Mouse (Mus musculus) central nervous system, embryonic 18 days (tissue): Measurements from ENCODE around the gene Gdpgp1. TPM values are rescaled to one million over a fixed set of nuclear protein-coding genes. Genes with fewer than 3 reads are reported as not detected.

Experiments used
- polyA plus RNA-seq: library from polyadenylated mRNA; depleted of rRNA; stranded (reverse); fragments of >200 nt; gene quantifications from 2 replicates; pipeline ENCODE4 v1.2.3, GENCODE M21; 2012; rRNA removed

Gene Gdpgp1
- 2.0 and 2.3 TPM in 2 replicates for polyA plus RNA-seq

GRCm38 (mm10) chr7:80232489-80233029 is at the start of gene Gdpgp1, which contains the start of gene Cib1:
Gdpgp1 (plus strand) TSS chr7:80232865.
Cib1 (minus strand) TSS chr7:80232813.

GRCm38 (mm10) chr7:80186531-80187296 is 46.0 kb upstream of the Gdpgp1 start, which contains the start of gene Sema4b:
Sema4b (plus strand) TSS chr7:80186841.

GRCm38 (mm10) chr7:80246148-80246721 is 13.6 kb downstream of the Gdpgp1 start, which contains the start of gene Ttll13:
Ttll13 (plus strand) TSS chr7:80246376.

GRCm38 (mm10) chr7:80260625-80261371 is 28.1 kb downstream of the Gdpgp1 start, which contains the start of gene Ngrn:
Ngrn (plus strand) TSS chr7:80261215.

GRCm38 (mm10) chr7:80268897-80269750 is 36.5 kb downstream of the Gdpgp1 start, which contains the start of gene Vps33b:
Vps33b (plus strand) TSS chr7:80269649.

Other genes with a start within 250 kb of the Gdpgp1 start
- 20.0 and 24.3 TPM in 2 replicates for gene Zfp710, start 208.1 kb upstream of the Gdpgp1 start, polyA plus RNA-seq
- gene Idh2, start 117.5 kb upstream of the Gdpgp1 start, polyA plus RNA-seq = 181 and 185 TPM in 2 replicates
- gene Sema4b, start 46.0 kb upstream of the Gdpgp1 start, polyA plus RNA-seq = 13.5 and 14.6 TPM in 2 replicates
- 23.8 and 28.9 TPM in 2 replicates for gene Cib1, start 52 bp upstream of the Gdpgp1 start, polyA plus RNA-seq
- gene Ttll13, start 13.5 kb downstream of the Gdpgp1 start, polyA plus RNA-seq = 0.92 and 0.96 TPM in 2 replicates
- 64.3 and 65.9 TPM in 2 replicates for gene Ngrn, start 28.4 kb downstream of the Gdpgp1 start, polyA plus RNA-seq
- 34.2 and 35.7 TPM in 2 replicates for gene Vps33b, start 36.8 kb downstream of the Gdpgp1 start, polyA plus RNA-seq
- 18.6 and 22.8 TPM in 2 replicates for gene Prc1, start 61.6 kb downstream of the Gdpgp1 start, polyA plus RNA-seq
- gene Rccd1, start 91.6 kb downstream of the Gdpgp1 start, polyA plus RNA-seq = 24.9 and 25.4 TPM in 2 replicates
- gene Unc45a, start 108.1 kb downstream of the Gdpgp1 start, polyA plus RNA-seq = 70.6 and 77.1 TPM in 2 replicates
- gene Hddc3, start 110.2 kb downstream of the Gdpgp1 start, polyA plus RNA-seq = 46.9 and 50.0 TPM in 2 replicates
- gene Man2a2, start 138.5 kb downstream of the Gdpgp1 start, polyA plus RNA-seq = 59.6 and 69.5 TPM in 2 replicates
- 5.3 and 6.2 TPM in 2 replicates for gene Fes, start 155.1 kb downstream of the Gdpgp1 start, polyA plus RNA-seq
- gene Furin, start 172.6 kb downstream of the Gdpgp1 start, polyA plus RNA-seq = 14.3 and 17.2 TPM in 2 replicates